Mouse (Mus musculus) liver, embryonic 15.5 days (tissue): ENCODE data around the gene Ptpn14. TPM values are rescaled to one million over a fixed set of nuclear protein-coding genes. Genes with fewer than 3 reads are reported as not detected.

ENCODE experiments used
- ATAC-seq: fragments of 200-750 bp; cut with Nextera tagmentation; 2 replicates; pipeline ENCODE4 v1.8.0; 2017; ENCODE audit warnings: moderate number of reproducible peaks, mild to moderate bottlenecking, moderate library complexity; ENCODE audit not compliant: insufficient read depth
- H3K27ac ChIP-seq: fragments of 300-500 bp; sonication (generic); replicated peaks from 2 replicates; pipeline ENCODE4 v1.5.1; 2015; ENCODE audit warnings: mild to moderate bottlenecking, inconsistent platforms
- H3K27me3 ChIP-seq: fragments of 300-500 bp; sonication (generic); 2 replicates; pipeline ENCODE4 v1.6.1; 2015; ENCODE audit warnings: mild to moderate bottlenecking, inconsistent platforms
- H3K36me3 ChIP-seq: fragments of 300-500 bp; sonication (generic); replicated peaks from 2 replicates; pipeline ENCODE4 v1.6.1; 2015; ENCODE audit warnings: moderate library complexity, mild to moderate bottlenecking, inconsistent platforms
- H3K4me1 ChIP-seq: fragments of 300-500 bp; sonication (generic); replicated peaks from 2 replicates; pipeline ENCODE4 v1.6.1; 2015; ENCODE audit warnings: inconsistent platforms
- H3K4me2 ChIP-seq: fragments of 300-500 bp; sonication (generic); 2 replicates; pipeline ENCODE4 v1.6.1; 2015; ENCODE audit warnings: moderate library complexity, mild to moderate bottlenecking, inconsistent platforms
- H3K4me3 ChIP-seq: fragments of 300-500 bp; sonication (generic); replicated peaks from 2 replicates; pipeline ENCODE4 v1.5.1; 2015; ENCODE audit warnings: mild to moderate bottlenecking, inconsistent platforms
- H3K9ac ChIP-seq: fragments of 300-500 bp; sonication (generic); 2 replicates; pipeline ENCODE4 v1.6.1; 2015; ENCODE audit warnings: moderate library complexity, mild to moderate bottlenecking, inconsistent platforms
- H3K9me3 ChIP-seq: fragments of 300-500 bp; sonication (generic); replicated peaks from 2 replicates; pipeline ENCODE4 v1.6.1; 2016; ENCODE audit warnings: inconsistent platforms
- WGBS: fragments of 180-500 bp; shearing (Covaris S2); methylation state at CpG from one replicate; pipeline ENCODE4 v1.1.7; 2015; ENCODE audit warnings: mixed read lengths; ENCODE audit not compliant: insufficient replicate concordance; 5-methylcytosine and 5-hydroxymethylcytosine counted together
- polyA plus RNA-seq: library from polyadenylated mRNA; unstranded; fragments of >200 nt; fragmentation: Nextera tagmentation; extraction: Ambion mirVana; gene quantifications from 2 replicates; pipeline ENCODE4 v1.2.1, GENCODE M21; 2015

The Ptpn14 gene
- polyA plus RNA-seq, 1 experiment from 2014 or later = 0.40 TPM

- ATAC-seq = no peak
- H3K27me3 ChIP-seq = peaks cover 15% of the 10 kb centered on the region
- no peak overlapping the region for H3K4me3 ChIP-seq
- no peak overlapping the region for H3K4me2 ChIP-seq
- H3K9me3 ChIP-seq = no peaks in the 10 kb centered on the region
- WGBS = 47% methylated on average over 4 of the region's 4 CpGs
- H3K27ac ChIP-seq = no peak overlapping the region
- no peak overlapping the region for H3K9ac ChIP-seq
- H3K36me3 ChIP-seq = no peaks in the 10 kb centered on the region
- peaks cover 14% of the 10 kb centered on the region for H3K4me1 ChIP-seq
These were observed 29.7 kb upstream of the Ptpn14 start for GRCm38 (mm10) chr1:189698416-189698815.

GRCm38 (mm10) chr1:189700186-189700585 lies 27.9 kb upstream of the Ptpn14 start:
- ATAC-seq = no peak

GRCm38 (mm10) chr1:189700990-189701389 lies 27.1 kb upstream of the Ptpn14 start:
- Histone ChIP-seq H3K27ac (no peak overlapping the region), H3K4me3 (no peak overlapping the region), H3K27me3 (peaks cover 15% of the 10 kb centered on the region), H3K4me2 (no peak overlapping the region), H3K36me3 (no peaks in the 10 kb centered on the region), H3K9ac (no peak overlapping the region), H3K9me3 (no peaks in the 10 kb centered on the region), H3K4me1 (no peaks in the 10 kb centered on the region)
- WGBS = under 1% methylated on average over 6 of the region's 6 CpGs
- ATAC-seq = no peak; the same call in 1 of the 2 replicates

More at GRCm38 (mm10) chr1:189700186-189700585, 27.9 kb upstream of the Ptpn14 start:
- Histone ChIP-seq H3K9ac (no peak overlapping the region), H3K36me3 (no peaks in the 10 kb centered on the region), H3K9me3 (no peaks in the 10 kb centered on the region), H3K27me3 (peaks cover 15% of the 10 kb centered on the region), H3K27ac (no peak overlapping the region), H3K4me2 (no peak overlapping the region), H3K4me1 (peaks cover 6% of the 10 kb centered on the region), H3K4me3 (no peak overlapping the region)
- WGBS = 29% methylated on average over 6 of the region's 6 CpGs

GRCm38 (mm10) chr1:189703156-189703555 lies 24.9 kb upstream of the Ptpn14 start:
- 46% methylated on average over 7 of the region's 7 CpGs for WGBS

GRCm38 (mm10) chr1:189703591-189703990 lies 24.5 kb upstream of the Ptpn14 start:
- peaks cover 11% of the 10 kb centered on the region for H3K27me3 ChIP-seq

More at GRCm38 (mm10) chr1:189703156-189703555, 24.9 kb upstream of the Ptpn14 start:
- no peak overlapping the region for H3K4me2 ChIP-seq
- no peak for ATAC-seq
- peaks cover 11% of the 10 kb centered on the region for H3K27me3 ChIP-seq
- H3K36me3 ChIP-seq = no peaks in the 10 kb centered on the region
- no peak overlapping the region for H3K4me3 ChIP-seq
- no peaks in the 10 kb centered on the region for H3K9me3 ChIP-seq
- H3K4me1 ChIP-seq = no peaks in the 10 kb centered on the region
- H3K27ac ChIP-seq = no peak overlapping the region
- H3K9ac ChIP-seq = no peak overlapping the region

GRCm38 (mm10) chr1:189706040-189706645 lies 21.9 kb upstream of the Ptpn14 start:
- no peak for ATAC-seq
- H3K27me3 ChIP-seq = peaks cover 3% of the 10 kb centered on the region; the same call in 1 of the 2 replicates
- no peak overlapping the region for H3K4me2 ChIP-seq
- WGBS = 50% methylated on average over 12 of the region's 12 CpGs
- no peak overlapping the region for H3K4me3 ChIP-seq
- no peaks in the 10 kb centered on the region for H3K9me3 ChIP-seq
- H3K27ac ChIP-seq = no peak overlapping the region
- H3K36me3 ChIP-seq = no peaks in the 10 kb centered on the region
- no peaks in the 10 kb centered on the region for H3K4me1 ChIP-seq
- H3K9ac ChIP-seq = no peak overlapping the region

More at GRCm38 (mm10) chr1:189703591-189703990, 24.5 kb upstream of the Ptpn14 start:
- H3K4me1 ChIP-seq = no peaks in the 10 kb centered on the region
- no peak overlapping the region for H3K9ac ChIP-seq
- WGBS = 52% methylated on average over 7 of the region's 7 CpGs
- H3K4me3 ChIP-seq = no peak overlapping the region
- H3K27ac ChIP-seq = no peak overlapping the region
- no peaks in the 10 kb centered on the region for H3K36me3 ChIP-seq
- no peak overlapping the region for H3K4me2 ChIP-seq
- no peaks in the 10 kb centered on the region for H3K9me3 ChIP-seq
- no peak for ATAC-seq

- no peaks in the 10 kb centered on the region for H3K36me3 ChIP-seq
- H3K27ac ChIP-seq = no peak overlapping the region
- no peak overlapping the region for H3K9ac ChIP-seq
- H3K4me1 ChIP-seq = no peaks in the 10 kb centered on the region
- H3K4me2 ChIP-seq = no peak overlapping the region
- H3K9me3 ChIP-seq = no peaks in the 10 kb centered on the region
- ATAC-seq = no peak
- no peak overlapping the region for H3K4me3 ChIP-seq
- no peaks in the 10 kb centered on the region; the same call in 1 of the 2 replicates for H3K27me3 ChIP-seq
These were observed 21.1 kb upstream of the Ptpn14 start for GRCm38 (mm10) chr1:189707014-189707413.

- Histone ChIP-seq H3K9ac (no peak overlapping the region), H3K4me3 (no peak overlapping the region), H3K36me3 (no peaks in the 10 kb centered on the region), H3K4me2 (no peak overlapping the region), H3K4me1 (no peaks in the 10 kb centered on the region), H3K27ac (no peak overlapping the region), H3K9me3 (no peaks in the 10 kb centered on the region), H3K27me3 (no peaks in the 10 kb centered on the region; the same call in 1 of the 2 replicates)
- ATAC-seq = no peak
- WGBS = 47% methylated on average over 5 of the region's 5 CpGs
These were observed 20.6 kb upstream of the Ptpn14 start for GRCm38 (mm10) chr1:189707419-189707818.

GRCm38 (mm10) chr1:189709001-189709400 lies 19.1 kb upstream of the Ptpn14 start:
- Histone ChIP-seq H3K27me3 (no peaks in the 10 kb centered on the region; the same call in 1 of the 2 replicates), H3K9me3 (no peaks in the 10 kb centered on the region), H3K9ac (no peak overlapping the region), H3K27ac (no peak overlapping the region), H3K4me1 (no peaks in the 10 kb centered on the region), H3K4me2 (no peak overlapping the region), H3K4me3 (no peak overlapping the region), H3K36me3 (no peaks in the 10 kb centered on the region)
- ATAC-seq = no peak
- WGBS = 68% methylated on average over 8 of the region's 8 CpGs

GRCm38 (mm10) chr1:189715915-189716797 lies 11.9 kb upstream of the Ptpn14 start:
- H3K27ac ChIP-seq = no peak overlapping the region
- peaks cover 12% of the 10 kb centered on the region; the same call in 1 of the 2 replicates for H3K27me3 ChIP-seq
- no peaks in the 10 kb centered on the region for H3K4me1 ChIP-seq
- no peak for ATAC-seq
- no peaks in the 10 kb centered on the region for H3K9me3 ChIP-seq
- no peak overlapping the region for H3K9ac ChIP-seq
- H3K4me2 ChIP-seq = no peak overlapping the region
- WGBS = 33% methylated on average over 19 of the region's 19 CpGs
- H3K4me3 ChIP-seq = no peak overlapping the region
- H3K36me3 ChIP-seq = no peaks in the 10 kb centered on the region

- H3K9me3 ChIP-seq = no peaks in the 10 kb centered on the region
- no peak overlapping the region for H3K27ac ChIP-seq
- ATAC-seq = no peak
- no peaks in the 10 kb centered on the region for H3K36me3 ChIP-seq
- peaks cover 12% of the 10 kb centered on the region; the same call in 1 of the 2 replicates for H3K27me3 ChIP-seq
- H3K4me3 ChIP-seq = no peak overlapping the region
- 71% methylated on average over 11 of the region's 11 CpGs for WGBS
- no peak overlapping the region for H3K4me2 ChIP-seq
- no peaks in the 10 kb centered on the region for H3K4me1 ChIP-seq
- no peak overlapping the region for H3K9ac ChIP-seq
These were observed 10.5 kb upstream of the Ptpn14 start for GRCm38 (mm10) chr1:189717546-189717945.
